Mouse (Mus musculus): ENCODE data around the gene Olfr448. TPM values are rescaled to one million over a fixed set of nuclear protein-coding genes. Genes with fewer than 3 reads are reported as not detected.

Gene Olfr448
- polyA plus RNA-seq (2014; fragmentation: Illumina TruSeq; extraction: RNeasy Lipid Tissue Mini Kit (QIAGEN cat#74804); ENCODE audit: low read depth, low replicate concordance) = not detected

GRCm38 (mm10) chr6:42890141-42890540 is at the start of gene Olfr448:
Gene Olfr448 (plus strand): TSS chr6:42890441.

GRCm38 (mm10) chr6:42908578-42908977 is 18.3 kb downstream of the Olfr448 start, which contains the start of gene Olfr447:
Gene Olfr447 (plus strand): TSS chr6:42908878.

GRCm38 (mm10) chr6:42921077-42921476 is 30.8 kb downstream of the Olfr448 start, which contains the start of gene Olfr446:
Gene Olfr446 (plus strand): TSS chr6:42921377.

Other genes starting within 250 kb of the Olfr448 start
- 19.7 TPM for gene Tcaf2, start 245.2 kb upstream of the Olfr448 start, polyA plus RNA-seq (2014; fragmentation: Illumina TruSeq; extraction: RNeasy Lipid Tissue Mini Kit (QIAGEN cat#74804); ENCODE audit: low read depth, low replicate concordance)
- 31.9 TPM for gene Tcaf1, start 180.4 kb upstream of the Olfr448 start, polyA plus RNA-seq (2014; fragmentation: Illumina TruSeq; extraction: RNeasy Lipid Tissue Mini Kit (QIAGEN cat#74804); ENCODE audit: low read depth, low replicate concordance)
- not detected for gene Olfr453, start 151.1 kb upstream of the Olfr448 start, polyA plus RNA-seq (2014; fragmentation: Illumina TruSeq; extraction: RNeasy Lipid Tissue Mini Kit (QIAGEN cat#74804); ENCODE audit: low read depth, low replicate concordance)
- not detected for gene Olfr38, start 134.0 kb upstream of the Olfr448 start, polyA plus RNA-seq (2014; fragmentation: Illumina TruSeq; extraction: RNeasy Lipid Tissue Mini Kit (QIAGEN cat#74804); ENCODE audit: low read depth, low replicate concordance)
- gene Olfr452, start 105.3 kb upstream of the Olfr448 start, polyA plus RNA-seq (2014; fragmentation: Illumina TruSeq; extraction: RNeasy Lipid Tissue Mini Kit (QIAGEN cat#74804); ENCODE audit: low read depth, low replicate concordance) = not detected
- not detected for gene Olfr450, start 78.5 kb upstream of the Olfr448 start, polyA plus RNA-seq (2014; fragmentation: Illumina TruSeq; extraction: RNeasy Lipid Tissue Mini Kit (QIAGEN cat#74804); ENCODE audit: low read depth, low replicate concordance)
- not detected for gene Olfr449, start 56.1 kb upstream of the Olfr448 start, polyA plus RNA-seq (2014; fragmentation: Illumina TruSeq; extraction: RNeasy Lipid Tissue Mini Kit (QIAGEN cat#74804); ENCODE audit: low read depth, low replicate concordance)
- gene Olfr447, start 18.4 kb downstream of the Olfr448 start, polyA plus RNA-seq (2014; fragmentation: Illumina TruSeq; extraction: RNeasy Lipid Tissue Mini Kit (QIAGEN cat#74804); ENCODE audit: low read depth, low replicate concordance) = not detected
- not detected for gene Olfr446, start 30.9 kb downstream of the Olfr448 start, polyA plus RNA-seq (2014; fragmentation: Illumina TruSeq; extraction: RNeasy Lipid Tissue Mini Kit (QIAGEN cat#74804); ENCODE audit: low read depth, low replicate concordance)
- gene Olfr444, start 58.6 kb downstream of the Olfr448 start, polyA plus RNA-seq (2014; fragmentation: Illumina TruSeq; extraction: RNeasy Lipid Tissue Mini Kit (QIAGEN cat#74804); ENCODE audit: low read depth, low replicate concordance) = not detected
- not detected for gene Olfr441, start 215.9 kb downstream of the Olfr448 start, polyA plus RNA-seq (2014; fragmentation: Illumina TruSeq; extraction: RNeasy Lipid Tissue Mini Kit (QIAGEN cat#74804); ENCODE audit: low read depth, low replicate concordance)

Measured in sigmoid colon, adult 10 weeks (tissue).